Mouse (Mus musculus): ENCODE measurements around the gene Fbp2.

GRCm38 (mm10) chr13:62860068-62860467 is 1.8 kb upstream of the Fbp2 start:
- no peak for TF ChIP-seq CTCF (IDR thresholded peaks at IDR 0.05; ENCODE audit: borderline replicate concordance, insufficient read depth, low read length)
- TF ChIP-seq POLR2A (IDR thresholded peaks at IDR 0.05; ENCODE audit: low read depth, low read length) = no peak

Data from embryonic fibroblast, embryonic 13.5 days (primary cell).